Mouse (Mus musculus): ENCODE results near the gene Cideb.

Gene Cideb

GRCm38 (mm10) chr14:55762001-55762821 lies 4.0 kb upstream of the Cideb start:
- DNase-seq: no peak

- DNase-seq: no peak
Measured at GRCm38 (mm10) chr14:55761163-55761562, 2.9 kb upstream of the Cideb start, which contains the start of gene Ltb4r2. Gene Ltb4r2, plus strand, starts transcription at chr14:55761428.

GRCm38 (mm10) chr14:55760156-55760555 lies 1.9 kb upstream of the Cideb start:
- DNase-seq: peak; percentile 90

- DNase-seq: no peak
Measured at GRCm38 (mm10) chr14:55757566-55757965, 692 bp downstream of the Cideb start.

- DNase-seq: no peak
Measured at GRCm38 (mm10) chr14:55747051-55747847, 11.0 kb downstream of the Cideb start.

- no peak for DNase-seq
Measured at GRCm38 (mm10) chr14:55745861-55746237, 12.4 kb downstream of the Cideb start.

GRCm38 (mm10) chr14:55745180-55745860 lies 12.9 kb downstream of the Cideb start, which contains the start of the genes Dhrs1 and Nop9:
Gene Dhrs1, minus strand, starts transcription at chr14:55745690.
Gene Nop9, plus strand, starts transcription at chr14:55745693.
- peak; percentile 79 for DNase-seq

GRCm38 (mm10) chr14:55743711-55744110 lies 14.5 kb downstream of the Cideb start:
- DNase-seq: peak; percentile 80

GRCm38 (mm10) chr14:55737086-55737687 lies 21.1 kb downstream of the Cideb start:
- DNase-seq: no peak

- no peak for DNase-seq
Measured at GRCm38 (mm10) chr14:55735758-55736157, 22.5 kb downstream of the Cideb start.

- no peak for DNase-seq
Measured at GRCm38 (mm10) chr14:55735334-55735733, 22.9 kb downstream of the Cideb start.

GRCm38 (mm10) chr14:55734869-55735268 lies 23.4 kb downstream of the Cideb start:
- DNase-seq: no peak

GRCm38 (mm10) chr14:55733889-55734288 lies 24.4 kb downstream of the Cideb start:
- no peak for DNase-seq

- DNase-seq: no peak
Measured at GRCm38 (mm10) chr14:55730531-55731032, 27.7 kb downstream of the Cideb start.

- no peak for DNase-seq
Measured at GRCm38 (mm10) chr14:55730116-55730515, 28.1 kb downstream of the Cideb start.

GRCm38 (mm10) chr14:55727889-55728685 lies 30.2 kb downstream of the Cideb start:
- DNase-seq: no peak

GRCm38 (mm10) chr14:55726261-55726660 lies 32.0 kb downstream of the Cideb start:
- no peak for DNase-seq

- no peak for DNase-seq
Measured at GRCm38 (mm10) chr14:55724411-55724871, 33.8 kb downstream of the Cideb start.

GRCm38 (mm10) chr14:55723433-55723832 lies 34.8 kb downstream of the Cideb start:
- no peak for DNase-seq

GRCm38 (mm10) chr14:55722438-55722945 lies 35.8 kb downstream of the Cideb start:
- peak; percentile 29 for DNase-seq
